Mouse (Mus musculus) adrenal gland, postnatal 14 days (tissue): ENCODE data around the gene Lrrtm3. TPM values are rescaled to one million over a fixed set of nuclear protein-coding genes. Genes with fewer than 3 reads are reported as not detected.

Experiments
- DNase-seq: peaks from one replicate; pipeline ENCODE4 v3.0.0; 2021; ENCODE audit warnings: mixed read lengths
- total RNA-seq: library from RNA; stranded (reverse); gene quantifications from 2 replicates; pipeline ENCODE4 v1.2.3, GENCODE M21; 2021

Lrrtm3 gene
- total RNA-seq, 1 experiment from 2014 or later = 0.30 TPM

- DNase-seq = no peak
These were observed 203.5 kb downstream of the Lrrtm3 start for GRCm38 (mm10) chr10:63886449-63887088.

DNA sequence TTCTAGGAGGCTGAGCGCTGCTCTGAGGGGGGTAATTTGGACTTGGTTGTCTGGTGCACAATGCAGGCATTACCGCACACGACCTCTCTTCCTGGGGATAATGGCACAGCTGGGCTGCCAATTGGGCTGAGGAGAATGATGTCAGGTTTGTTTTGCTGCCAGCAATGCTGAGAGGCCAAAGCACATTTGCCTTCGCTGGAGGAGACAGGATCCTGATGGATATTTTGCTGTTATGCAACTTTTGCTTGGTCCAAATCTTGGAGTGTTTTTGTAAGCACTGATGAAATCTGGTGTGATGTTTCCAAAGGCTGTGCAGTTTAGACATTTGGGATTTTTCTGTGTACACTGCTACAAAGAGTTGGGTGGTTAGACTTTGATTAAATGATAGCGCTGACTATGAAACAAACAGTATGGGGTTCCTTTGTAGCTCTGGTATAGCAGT lies 209.6 kb downstream of the Lrrtm3 start:
- DNase-seq = no peak

Other genes starting within 250 kb of the Lrrtm3 start
- not detected in 2 replicates for gene Gm10118, start 162.8 kb downstream of the Lrrtm3 start, total RNA-seq